Mouse (Mus musculus) heart, postnatal 0 days (tissue): ENCODE data around the gene Ccdc141.

Experiments used
- CTCF ChIP-seq: IDR thresholded peaks from 2 replicates; pipeline ENCODE4 v1.5.1; 2016; ENCODE audit warnings: antibody characterized with exemption, control low read depth, low read depth
- EP300 ChIP-seq: IDR thresholded peaks from 2 replicates; pipeline ENCODE4 v1.6.1; 2016; ENCODE audit warnings: antibody characterized with exemption, low read depth

- TF ChIP-seq CTCF (no peak), EP300 (no peak)
These were observed 152.7 kb downstream of the Ccdc141 start for GRCm38 (mm10) chr2:77017735-77018134.
